Mouse (Mus musculus) kidney, adult 9 months (tissue): ENCODE measurements around the gene Tmem201.

Experiments
- DNase-seq: peaks from one replicate; pipeline ENCODE4 v3.0.0; 2022

The Tmem201 gene

DNA sequence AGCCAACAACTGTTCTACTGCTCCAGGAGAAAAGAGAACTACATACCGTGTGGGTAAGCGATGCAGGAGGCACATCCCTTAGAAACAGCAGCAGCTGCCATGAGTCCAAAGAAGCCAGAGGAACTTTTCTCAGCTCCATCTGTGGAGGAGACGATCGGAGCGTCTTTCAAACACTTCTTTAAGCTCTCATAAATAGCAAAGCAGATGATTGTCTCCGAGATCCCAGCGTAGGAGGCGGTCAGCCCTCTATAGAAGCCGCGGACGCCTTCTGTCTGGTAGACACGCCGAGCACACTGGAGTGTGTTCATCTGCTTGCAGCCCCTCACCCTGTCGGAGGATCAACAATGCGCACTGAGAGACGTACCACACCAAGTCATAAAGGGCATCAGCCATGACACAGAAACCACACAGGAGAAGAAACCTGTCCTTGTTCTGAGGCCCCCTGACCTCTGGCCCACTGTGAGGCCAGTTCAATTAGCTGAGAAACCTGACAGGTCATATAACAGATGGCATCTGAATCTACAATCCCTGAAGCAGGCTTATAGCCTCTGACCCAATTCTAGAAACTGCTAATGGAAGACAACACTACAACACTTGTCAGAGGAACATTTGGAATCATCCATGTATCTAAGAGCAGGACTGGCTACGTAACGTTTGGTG, 11.3 kb upstream of the Tmem201 start:
- DNase-seq = no peak

GRCm38 (mm10) chr4:149744119-149744518, 6.3 kb upstream of the Tmem201 start:
- DNase-seq = no peak

GRCm38 (mm10) chr4:149742011-149742530, 4.2 kb upstream of the Tmem201 start:
- DNase-seq = no peak

DNA sequence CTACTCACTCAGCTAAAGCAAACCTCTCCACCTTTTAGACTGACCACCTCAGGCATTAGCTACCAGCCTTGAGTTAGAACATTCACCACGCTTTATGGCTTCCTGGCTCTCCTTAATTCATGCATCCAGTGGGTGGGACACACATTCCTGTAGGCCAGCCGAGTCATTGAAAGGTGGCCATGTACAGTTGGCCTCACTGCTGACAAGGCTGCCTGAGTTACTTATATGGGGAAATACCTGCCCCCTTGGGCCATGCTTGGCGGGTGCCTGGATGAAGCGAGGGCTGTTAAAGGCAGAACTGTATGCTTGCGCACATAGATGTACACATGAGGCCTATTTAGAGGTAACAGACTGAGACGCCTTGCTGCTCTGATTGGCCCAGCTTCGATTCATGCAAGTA, 2.5 kb upstream of the Tmem201 start:
- DNase-seq = no peak

- DNase-seq = no peak
These were observed 1.6 kb upstream of the Tmem201 start for GRCm38 (mm10) chr4:149739478-149739877.

DNA sequence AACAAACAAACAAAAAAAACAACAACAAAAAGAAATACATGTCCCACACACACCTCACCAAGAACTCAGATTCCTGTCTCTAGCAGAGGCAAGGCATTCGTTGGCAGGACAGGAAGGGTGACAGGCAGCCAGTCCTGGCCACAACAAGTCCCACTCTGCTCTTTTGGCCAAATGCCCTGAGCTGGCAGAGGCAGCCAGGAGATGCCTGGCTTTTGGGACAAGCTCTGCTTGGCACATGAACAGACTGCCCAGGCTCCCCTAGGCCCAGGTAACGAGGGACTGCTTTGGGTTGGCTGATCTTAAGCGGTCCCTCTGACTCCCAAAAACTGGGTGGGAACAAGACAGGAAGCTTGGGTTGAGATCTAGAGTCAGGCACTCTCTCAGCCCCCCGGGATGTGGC, 1.3 kb downstream of the Tmem201 start:
- DNase-seq = peak; percentile 68

GRCm38 (mm10) chr4:149735624-149736250, 2.1 kb downstream of the Tmem201 start:
- DNase-seq = no peak

GRCm38 (mm10) chr4:149734730-149735475, 2.9 kb downstream of the Tmem201 start:
- no peak for DNase-seq

DNA sequence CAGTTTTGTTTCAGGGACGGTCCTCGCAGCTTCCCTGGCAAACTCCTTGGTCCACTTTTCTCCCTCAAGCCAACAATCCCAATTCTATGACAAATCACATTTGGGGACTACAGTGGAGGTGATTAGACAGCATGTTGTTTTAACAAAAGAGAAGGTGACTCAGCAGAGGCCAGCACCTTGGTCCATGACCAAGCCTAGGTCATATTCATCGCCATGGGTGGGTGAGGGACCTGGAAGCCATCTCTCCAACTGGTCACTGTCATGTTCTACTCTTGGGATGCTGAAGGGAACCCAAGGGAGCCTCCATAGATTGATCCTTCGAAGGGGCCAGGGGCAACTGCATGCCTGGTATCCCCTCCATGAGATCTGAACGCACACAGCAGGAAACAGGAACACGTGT, 3.6 kb downstream of the Tmem201 start:
- no peak for DNase-seq

- DNase-seq = no peak
These were observed 4.1 kb downstream of the Tmem201 start for GRCm38 (mm10) chr4:149733748-149734147.

DNA sequence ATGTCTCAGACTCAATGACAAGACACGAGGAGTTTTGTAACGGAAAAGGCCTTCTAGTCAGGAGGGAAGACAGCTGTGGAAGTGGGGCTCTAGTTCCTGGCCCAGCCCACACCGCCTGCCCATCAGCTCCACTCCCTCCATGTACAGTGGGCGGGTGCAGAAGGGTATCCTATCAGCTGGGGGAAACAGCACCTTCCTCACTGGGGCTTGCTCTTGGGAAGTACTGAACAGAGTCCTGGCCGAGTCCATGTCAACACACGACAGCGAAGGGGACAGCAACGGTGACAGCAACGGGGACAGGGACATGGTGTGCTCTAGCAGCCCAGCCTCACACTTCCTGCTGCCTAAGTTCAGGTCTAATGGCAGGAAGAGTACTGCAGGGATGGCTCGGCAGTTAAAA, 5.0 kb downstream of the Tmem201 start:
- no peak for DNase-seq

DNA sequence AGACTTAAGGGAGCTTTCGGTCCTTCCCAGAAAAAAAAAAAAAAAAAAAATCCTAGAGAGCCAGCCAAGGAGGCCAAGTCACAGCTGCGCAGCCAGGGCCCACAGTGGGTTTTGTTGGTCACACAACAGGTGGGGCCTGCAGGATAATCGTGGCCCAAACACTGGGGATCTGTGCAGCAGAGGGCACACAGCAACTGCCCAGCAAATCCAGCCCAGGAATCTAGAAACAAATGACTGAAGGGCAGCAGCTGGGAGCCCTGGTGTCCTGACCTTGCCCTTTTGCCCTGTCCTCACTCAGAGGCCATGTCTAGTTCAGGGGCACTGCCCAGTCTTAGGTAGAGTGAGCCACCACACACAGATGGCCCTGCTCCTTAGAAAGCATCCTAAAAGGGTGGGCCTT, 5.5 kb downstream of the Tmem201 start:
- DNase-seq = no peak

DNA sequence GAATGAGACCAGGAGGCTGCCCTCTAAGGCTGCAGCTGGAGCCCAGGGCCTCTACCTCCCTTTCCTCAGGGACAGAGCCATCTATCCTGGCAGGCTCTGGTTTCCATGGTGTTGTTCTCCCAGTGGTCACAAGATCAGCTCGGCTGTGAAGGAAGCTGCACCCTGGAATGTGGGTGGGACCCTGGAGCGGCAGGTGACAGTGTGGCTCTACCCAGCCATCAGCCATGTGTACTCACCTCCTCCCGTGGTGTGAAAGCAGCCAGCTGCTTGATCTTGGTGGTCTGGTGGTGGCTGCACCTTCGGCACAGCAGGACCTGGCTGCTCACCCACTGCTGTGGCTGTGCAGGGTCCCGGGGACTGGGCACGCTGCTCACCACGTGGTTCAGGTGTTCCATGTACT, 7.0 kb downstream of the Tmem201 start:
- DNase-seq = no peak

DNA sequence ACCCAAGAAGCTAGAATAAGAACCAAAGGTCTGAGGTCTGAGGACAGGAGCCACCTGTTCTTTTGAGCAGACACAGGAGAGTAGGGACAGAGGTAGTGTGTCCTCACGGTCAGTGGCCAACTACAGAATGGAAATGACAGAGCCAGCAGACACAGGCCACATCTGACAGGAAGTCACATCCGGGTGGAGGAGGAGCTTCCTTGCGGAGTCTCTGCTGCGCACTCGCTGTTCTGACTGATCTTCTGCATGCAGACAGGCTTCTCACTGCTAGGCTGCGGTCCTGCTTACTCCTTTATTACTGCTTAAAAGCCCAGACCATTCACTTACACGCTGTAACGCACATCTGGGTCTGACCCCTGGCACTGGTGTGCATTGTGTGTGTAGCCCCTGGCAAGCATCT, 9.0 kb downstream of the Tmem201 start:
- DNase-seq = peak; percentile 55

DNA sequence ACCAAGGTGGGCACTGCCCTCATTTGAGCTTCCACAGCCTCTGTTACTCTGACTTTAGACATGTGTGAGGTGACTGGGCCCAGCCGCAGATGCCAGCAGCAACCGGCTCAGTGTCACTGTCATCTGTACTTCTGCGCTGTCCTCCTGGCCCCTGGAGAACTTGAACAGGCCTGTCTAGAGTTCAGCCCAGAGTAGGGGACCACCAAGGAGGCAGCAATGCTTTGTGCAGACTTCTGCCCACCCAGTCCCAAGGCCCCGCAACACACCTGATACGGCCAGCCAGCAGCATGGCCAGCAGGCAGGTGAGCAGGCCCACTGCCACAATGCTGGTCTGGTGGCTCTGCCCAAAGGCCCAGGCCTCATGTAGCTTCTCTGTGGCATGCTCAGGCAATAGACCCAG, 10.2 kb downstream of the Tmem201 start:
- no peak for DNase-seq

DNA sequence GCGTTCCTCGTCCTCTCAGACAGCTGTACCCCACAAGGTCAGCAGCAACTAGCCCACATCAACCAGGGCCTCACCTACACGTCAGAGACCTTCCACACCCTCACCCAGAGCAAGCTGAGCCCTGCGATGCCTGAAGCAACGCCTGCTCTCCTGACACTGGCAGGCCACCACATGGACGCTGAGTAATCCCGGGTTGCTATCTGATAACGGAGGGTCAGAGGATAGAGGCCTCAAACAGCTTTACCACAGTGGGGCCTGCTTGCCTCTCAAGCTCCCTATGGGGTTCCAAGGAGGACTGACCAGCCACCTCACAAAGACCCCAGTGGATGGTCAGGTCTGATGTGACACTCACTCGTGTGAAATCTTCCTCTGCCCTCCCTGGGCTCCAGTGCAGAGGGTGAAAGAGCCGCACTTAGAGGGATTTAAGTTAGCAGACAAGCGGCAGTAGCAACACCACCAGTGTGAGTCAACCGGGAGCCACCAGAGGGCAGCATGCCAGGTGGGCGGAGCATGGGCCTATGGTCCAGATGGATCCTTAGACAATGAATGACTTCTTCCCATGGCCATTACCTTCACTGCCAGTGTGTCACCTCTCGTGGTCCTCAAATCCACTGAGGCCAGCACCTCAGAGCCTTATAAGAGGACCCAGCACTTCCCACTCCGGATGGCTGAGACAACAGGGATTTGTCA, 12.0 kb downstream of the Tmem201 start:
- peak; percentile 85 for DNase-seq

- no peak for DNase-seq
These were observed 12.9 kb downstream of the Tmem201 start for GRCm38 (mm10) chr4:149724916-149725470.

DNA sequence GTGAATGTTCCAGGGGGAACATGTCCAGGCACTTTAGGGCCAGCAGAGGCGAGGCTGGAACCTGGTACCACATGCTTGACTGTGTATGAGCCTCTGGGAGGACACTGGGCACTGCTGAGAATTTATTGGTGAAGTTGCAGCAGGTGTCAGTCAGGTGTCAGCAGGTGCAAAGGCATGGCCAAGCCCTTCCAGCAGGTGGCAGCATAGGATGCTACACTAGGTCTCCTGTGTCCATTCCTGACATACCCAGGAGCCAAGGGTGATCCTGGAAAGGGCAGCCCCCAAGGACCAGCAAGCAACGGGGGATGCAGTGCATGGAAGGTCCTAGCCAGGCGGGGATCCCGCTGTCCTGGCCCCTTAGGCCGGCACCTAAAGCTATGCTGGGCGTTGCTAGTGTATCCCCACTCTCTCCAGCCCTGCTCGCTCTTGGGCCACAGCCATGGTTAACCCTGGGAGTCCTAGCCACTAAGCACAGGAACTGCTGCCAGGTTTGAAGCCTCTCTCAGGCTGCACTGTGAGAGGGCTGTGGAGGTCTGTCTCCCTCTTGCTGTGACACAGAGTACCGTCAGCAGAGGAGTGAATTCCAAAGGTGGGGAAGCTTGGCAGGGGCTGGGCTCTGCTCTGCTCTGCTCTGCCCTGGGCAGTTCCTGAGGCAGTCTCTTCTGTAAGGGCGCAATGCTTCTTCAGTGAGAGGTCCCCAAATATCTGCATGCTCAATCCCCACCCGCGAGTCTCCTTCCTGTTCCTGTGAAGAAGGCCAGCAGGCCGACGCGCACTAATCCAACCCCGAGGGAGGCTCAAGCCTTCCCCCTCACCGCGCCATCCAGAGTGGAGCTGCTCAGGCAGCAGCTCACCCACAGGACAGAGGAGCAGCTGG, 13.8 kb downstream of the Tmem201 start:
- DNase-seq = peak; percentile 82

- no peak for DNase-seq
These were observed 14.8 kb downstream of the Tmem201 start for GRCm38 (mm10) chr4:149723021-149723390.

DNA sequence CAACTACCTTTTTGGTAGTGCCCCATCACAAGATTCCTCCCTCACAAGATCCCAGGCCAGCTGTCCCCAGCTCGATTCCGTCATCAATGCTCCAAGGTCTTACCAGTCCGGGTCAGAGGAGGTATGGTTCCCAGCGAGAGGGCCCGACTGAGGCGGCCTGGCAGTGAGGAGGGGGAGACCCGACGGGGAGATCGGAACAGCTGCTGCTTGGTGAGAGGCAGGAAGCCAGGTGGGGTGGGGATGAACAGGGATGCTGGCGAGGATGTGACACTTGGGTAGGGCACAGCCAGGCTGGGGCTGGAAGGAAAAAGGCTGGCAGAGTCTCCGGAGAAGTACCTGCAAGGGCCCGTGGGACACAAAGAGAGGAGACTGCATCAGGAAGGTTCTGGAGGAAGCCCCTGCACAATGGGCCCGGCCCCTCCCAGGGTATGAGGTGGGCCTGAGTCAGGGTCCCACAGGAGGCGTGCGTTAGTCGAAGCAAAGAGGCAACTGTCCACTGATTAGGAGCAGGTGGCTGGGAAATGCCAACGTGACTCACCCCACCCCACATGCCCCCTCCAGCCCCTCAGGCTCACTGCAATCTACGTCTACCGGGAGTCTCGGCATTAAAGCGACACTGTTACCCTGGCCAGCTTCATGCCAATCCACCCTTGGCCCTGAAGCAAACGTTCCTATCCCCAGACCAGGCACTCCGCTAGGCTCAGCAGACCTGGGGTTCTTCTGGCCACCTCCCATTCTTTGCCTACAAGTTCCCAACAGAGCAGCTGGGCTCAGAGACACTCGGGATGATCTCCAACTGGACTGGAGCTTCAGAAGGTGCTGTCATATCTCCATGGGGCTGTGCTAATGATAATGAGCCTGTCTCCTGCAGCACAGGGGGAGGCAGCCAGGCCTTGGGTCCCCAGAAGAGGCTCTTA, 15.5 kb downstream of the Tmem201 start:
- no peak for DNase-seq

DNA sequence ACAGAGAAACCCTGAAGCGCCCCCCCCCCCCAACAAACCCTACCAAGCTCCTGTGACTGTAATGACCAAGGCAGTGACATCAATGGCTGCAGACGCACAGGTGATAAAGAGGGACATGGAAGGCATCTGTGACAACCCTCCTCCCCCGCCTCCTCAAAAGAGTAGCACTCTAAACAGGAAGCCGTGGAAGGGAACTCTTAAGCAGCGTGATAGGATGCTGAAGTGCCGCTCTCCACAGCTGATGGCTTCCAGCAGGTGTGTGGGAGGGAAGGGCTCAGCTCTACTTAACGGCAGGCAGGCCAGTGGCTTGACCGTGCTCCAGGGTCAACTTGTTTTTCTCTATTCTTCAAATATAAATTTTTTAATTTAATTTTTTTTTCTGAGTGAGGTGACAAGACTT, 16.7 kb downstream of the Tmem201 start:
- DNase-seq = no peak
